Mouse (Mus musculus) left cerebral cortex, adult 6 months (tissue): ENCODE data around the gene Stfa1. TPM values are rescaled to one million over a fixed set of nuclear protein-coding genes. Genes with fewer than 3 reads are reported as not detected.

Experiments used
- long read RNA-seq, 2 experiments: library from polyadenylated mRNA; unstranded; transcript quantifications; one replicate each; pipeline ENCODE4 v2.0.0; 2019 to 2020
- polyA plus RNA-seq: library from polyadenylated mRNA; unstranded; fragments of <200 nt; fragmentation: Nextera tagmentation; gene quantifications from 2 replicates; pipeline ENCODE4 v1.2.3, GENCODE M21; 2021

The Stfa1 gene
- not detected in 2 replicates for polyA plus RNA-seq
- long read RNA-seq, experiment 1: 0 reads
- long read RNA-seq, experiment 2: 0 reads

DNA sequence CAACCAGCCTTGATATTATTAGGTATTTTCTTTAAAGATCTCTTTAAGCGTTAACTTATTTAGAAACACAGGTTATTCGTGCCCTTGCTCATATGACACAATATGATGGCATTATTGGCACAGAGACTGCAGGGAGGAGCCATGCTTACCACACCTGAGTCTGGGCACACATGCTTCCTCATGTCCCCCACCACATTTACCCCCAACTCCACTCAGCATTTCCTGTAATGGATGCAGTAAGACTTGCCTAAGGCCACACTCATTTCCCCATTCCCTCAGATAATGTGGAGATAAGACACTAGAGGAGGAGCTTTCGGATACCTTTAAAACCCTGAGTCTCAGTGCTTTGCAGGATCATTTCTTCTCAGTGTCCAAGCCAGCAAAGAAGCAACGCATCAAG lies at the start of gene Stfa1:
Gene Stfa1 (plus strand): TSS at position 156 of the 400 bp plus-strand sequence.

DNA sequence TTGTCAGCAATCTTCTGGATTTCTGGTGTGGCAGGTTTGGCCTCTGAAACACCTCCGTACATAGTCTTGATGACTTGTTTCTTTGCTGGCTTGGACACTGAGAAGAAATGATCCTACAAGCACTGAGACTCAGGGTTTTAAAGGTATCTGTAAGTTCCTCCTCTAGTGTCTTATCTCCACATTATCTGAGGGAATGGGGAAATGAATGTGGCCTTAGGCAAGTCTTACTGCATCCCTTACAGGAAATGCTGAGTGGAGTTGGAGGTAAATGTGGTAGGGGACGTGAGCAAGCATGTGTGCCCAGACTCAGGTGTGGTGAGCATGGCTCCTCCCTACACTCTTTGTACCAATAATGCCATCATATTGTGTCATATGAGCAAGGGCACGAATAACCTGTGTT lies 57.5 kb downstream of the Stfa1 start, which contains the start of gene BC117090:
Gene BC117090 (minus strand): TSS at position 101 of the 400 bp plus-strand sequence.

Other genes with a start within 250 kb of the Stfa1 start
- gene Wdr5b, start 235.8 kb upstream of the Stfa1 start, polyA plus RNA-seq: 3.6 and 5.3 TPM in 2 replicates
- gene Fam162a, start 205.4 kb upstream of the Stfa1 start, polyA plus RNA-seq: 240 and 250 TPM in 2 replicates
- gene Ccdc58, start 205.3 kb upstream of the Stfa1 start, polyA plus RNA-seq: 23.1 and 26.5 TPM in 2 replicates
- not detected in 2 replicates for gene Csta1, start 145.7 kb upstream of the Stfa1 start, polyA plus RNA-seq
- not detected in 2 replicates for gene Stfa2l1, start 120.1 kb upstream of the Stfa1 start, polyA plus RNA-seq
- gene Gm5483, start 92.7 kb upstream of the Stfa1 start, polyA plus RNA-seq: not detected in 2 replicates
- not detected in 2 replicates for gene Gm5416, start 66.5 kb upstream of the Stfa1 start, polyA plus RNA-seq
- 0.63 TPM in 1 of 2 replicates, not detected in the other for gene 2010005H15Rik, start 55.5 kb upstream of the Stfa1 start, polyA plus RNA-seq
- not detected in 2 replicates for gene BC117090, start 57.4 kb downstream of the Stfa1 start, polyA plus RNA-seq
- not detected in 2 replicates for gene BC100530, start 90.8 kb downstream of the Stfa1 start, polyA plus RNA-seq
- not detected in 2 replicates for gene Stfa2, start 131.5 kb downstream of the Stfa1 start, polyA plus RNA-seq
- not detected in 2 replicates for gene Stfa3, start 178.4 kb downstream of the Stfa1 start, polyA plus RNA-seq